Mouse (Mus musculus): ENCODE measurements at regions not wholly inside any gene's neighbourhood (a gene's known extent, or its start where the extent isn't known, plus 50 kb on each side); places are given as distances from the start of the nearest gene placed in this dataset.

- H3K4me2 ChIP-seq: no peak overlapping the region
- H3K27ac ChIP-seq: no peak overlapping the region
- H3K9me3 ChIP-seq: no peaks in the 10 kb centered on the region
- H3K27me3 ChIP-seq: no peaks in the 10 kb centered on the region
- 59% methylated on average over 12 of the region's 12 CpGs for WGBS
- peaks cover 19% of the 10 kb centered on the region for H3K4me1 ChIP-seq
- H3K9ac ChIP-seq: no peak overlapping the region
- H3K4me3 ChIP-seq: no peak overlapping the region
- no peaks in the 10 kb centered on the region for H3K36me3 ChIP-seq
- no peak for ATAC-seq (ENCODE audit: insufficient number of reproducible peaks, insufficient read depth, low FRiP score, low TSS enrichment, low read depth)
Observed at GRCm38 (mm10) chr14:31929161-31929707, 98.8 kb upstream of the Ankrd28 start.

GRCm38 (mm10) chr14:31930367-31930766 is 98.4 kb upstream of the Galnt15 start:
- no peaks in the 10 kb centered on the region for H3K9me3 ChIP-seq
- H3K4me2 ChIP-seq: no peak overlapping the region
- no peak for ATAC-seq (ENCODE audit: insufficient number of reproducible peaks, insufficient read depth, low FRiP score, low TSS enrichment, low read depth)
- H3K36me3 ChIP-seq: no peaks in the 10 kb centered on the region
- H3K4me1 ChIP-seq: peaks cover 24% of the 10 kb centered on the region
- no peak overlapping the region for H3K9ac ChIP-seq
- no peak overlapping the region for H3K27ac ChIP-seq
- 66% methylated on average over 9 of the region's 9 CpGs for WGBS
- H3K4me3 ChIP-seq: no peak overlapping the region
- no peaks in the 10 kb centered on the region for H3K27me3 ChIP-seq

- Histone ChIP-seq H3K27me3 (no peaks in the 10 kb centered on the region), H3K9ac (no peak overlapping the region), H3K9me3 (no peaks in the 10 kb centered on the region), H3K4me2 (no peak overlapping the region), H3K4me3 (no peak overlapping the region), H3K27ac (no peak overlapping the region), H3K36me3 (no peaks in the 10 kb centered on the region), H3K4me1 (peaks cover 24% of the 10 kb centered on the region)
- WGBS: 86% methylated on average over 5 of the region's 5 CpGs
- ATAC-seq (ENCODE audit: insufficient number of reproducible peaks, insufficient read depth, low FRiP score, low TSS enrichment, low read depth): no peak
Observed at GRCm38 (mm10) chr14:31931971-31932370, 96.8 kb upstream of the Galnt15 start.

DNA sequence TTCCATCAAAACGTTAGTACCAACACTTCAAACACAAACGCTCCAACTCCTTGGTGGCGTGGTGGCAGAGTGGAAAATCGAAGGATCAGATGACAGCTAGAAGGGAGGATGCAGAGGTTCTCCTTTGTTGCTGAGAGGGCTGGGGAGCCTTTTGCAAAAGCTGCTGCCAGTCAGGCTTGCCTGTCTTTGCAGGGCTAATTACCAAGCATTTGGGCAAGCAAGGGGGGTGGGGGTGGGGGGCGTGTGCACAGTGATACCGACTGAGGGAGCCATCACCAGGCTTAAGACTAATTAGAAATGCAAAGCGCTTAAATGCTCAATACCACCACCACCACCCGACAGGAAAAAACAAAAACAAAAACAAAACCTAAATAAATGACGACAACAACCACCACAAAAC is 95.3 kb upstream of the Galnt15 start:
- Histone ChIP-seq H3K27me3 (no peaks in the 10 kb centered on the region), H3K4me1 (peaks cover 24% of the 10 kb centered on the region), H3K36me3 (no peaks in the 10 kb centered on the region), H3K9ac (peak overlapping the region; percentile 70), H3K4me3 (peak overlapping the region; percentile 41), H3K27ac (peak overlapping the region; percentile 78), H3K4me2 (peak overlapping the region; percentile 63), H3K9me3 (no peaks in the 10 kb centered on the region)
- WGBS: under 1% methylated on average over 9 of the region's 9 CpGs
- 0 out of 2 replicates have a peak, but pooled peaks have one; percentile 23 for ATAC-seq (ENCODE audit: insufficient number of reproducible peaks, insufficient read depth, low FRiP score, low TSS enrichment, low read depth)

- H3K4me1 ChIP-seq: peaks cover 24% of the 10 kb centered on the region
- peak overlapping the region; percentile 78 for H3K27ac ChIP-seq
- H3K9me3 ChIP-seq: no peaks in the 10 kb centered on the region
- WGBS: 2% methylated on average over 13 of the region's 13 CpGs
- ATAC-seq (ENCODE audit: insufficient number of reproducible peaks, insufficient read depth, low FRiP score, low TSS enrichment, low read depth): peak; percentile 74
- no peaks in the 10 kb centered on the region for H3K27me3 ChIP-seq
- H3K36me3 ChIP-seq: no peaks in the 10 kb centered on the region
- H3K9ac ChIP-seq: peak overlapping the region; percentile 70
- H3K4me2 ChIP-seq: peak overlapping the region; percentile 63
- H3K4me3 ChIP-seq: peak overlapping the region; percentile 41
Observed at GRCm38 (mm10) chr14:31933841-31934271, 94.9 kb upstream of the Galnt15 start.

DNA sequence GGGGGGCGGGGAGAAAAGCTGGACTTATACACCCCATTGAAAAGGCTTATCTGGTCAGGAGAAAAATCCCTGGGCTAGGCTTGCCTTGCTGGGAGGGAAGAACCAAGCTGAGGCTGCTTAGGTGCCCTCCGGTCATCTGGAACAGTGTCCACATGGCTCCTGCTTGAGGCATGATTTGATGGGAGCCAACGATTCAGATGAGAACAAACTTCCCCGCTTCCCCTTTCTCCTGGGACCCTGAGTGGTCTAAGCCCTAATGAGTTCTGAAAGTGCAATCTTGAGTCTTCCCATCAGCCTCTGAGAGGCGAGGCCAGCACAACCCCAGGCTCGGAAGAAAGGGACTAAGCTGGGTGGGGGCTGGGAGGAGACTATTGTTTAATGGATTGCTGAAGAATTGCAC is 94.5 kb upstream of the Galnt15 start:
- H3K4me1 ChIP-seq: peaks cover 24% of the 10 kb centered on the region
- H3K9me3 ChIP-seq: no peaks in the 10 kb centered on the region
- H3K4me2 ChIP-seq: peak overlapping the region; percentile 63
- H3K4me3 ChIP-seq: peak overlapping the region; percentile 41
- H3K27ac ChIP-seq: peak overlapping the region; percentile 78
- no peaks in the 10 kb centered on the region for H3K27me3 ChIP-seq
- under 1% methylated on average over 6 of the region's 6 CpGs for WGBS
- no peaks in the 10 kb centered on the region for H3K36me3 ChIP-seq
- ATAC-seq (ENCODE audit: insufficient number of reproducible peaks, insufficient read depth, low FRiP score, low TSS enrichment, low read depth): peak; percentile 16; the same call in 1 of the 2 replicates
- peak overlapping the region; percentile 70 for H3K9ac ChIP-seq

DNA sequence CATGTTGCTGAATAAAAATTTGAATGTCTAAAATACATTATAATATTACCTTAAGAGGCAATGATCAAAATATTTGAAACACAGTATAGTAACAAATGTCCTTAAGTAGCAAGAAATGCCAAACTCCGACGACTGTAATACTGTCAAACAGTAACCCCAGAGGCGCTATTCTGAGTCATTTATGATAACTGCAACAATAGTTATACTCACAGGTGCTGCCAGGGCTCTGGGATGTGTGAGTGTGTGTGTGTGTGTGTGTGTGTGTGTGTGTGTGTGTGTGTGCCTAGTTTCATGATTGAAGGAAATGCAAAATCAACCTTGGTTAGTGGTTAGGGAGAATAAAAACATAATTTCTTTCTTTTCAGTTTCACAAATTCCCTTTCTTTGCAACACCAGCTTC is 94.0 kb upstream of the Galnt15 start:
- Histone ChIP-seq H3K4me3 (peak overlapping the region; percentile 41; the same call in 1 of the 2 replicates), H3K9me3 (no peaks in the 10 kb centered on the region), H3K27ac (peak overlapping the region; percentile 78), H3K4me1 (peaks cover 20% of the 10 kb centered on the region), H3K4me2 (peak overlapping the region; percentile 63), H3K36me3 (no peaks in the 10 kb centered on the region), H3K27me3 (no peaks in the 10 kb centered on the region), H3K9ac (no peak overlapping the region)
- WGBS: 8% methylated on average over 3 of the region's 3 CpGs
- no peak for ATAC-seq (ENCODE audit: insufficient number of reproducible peaks, insufficient read depth, low FRiP score, low TSS enrichment, low read depth)

DNA sequence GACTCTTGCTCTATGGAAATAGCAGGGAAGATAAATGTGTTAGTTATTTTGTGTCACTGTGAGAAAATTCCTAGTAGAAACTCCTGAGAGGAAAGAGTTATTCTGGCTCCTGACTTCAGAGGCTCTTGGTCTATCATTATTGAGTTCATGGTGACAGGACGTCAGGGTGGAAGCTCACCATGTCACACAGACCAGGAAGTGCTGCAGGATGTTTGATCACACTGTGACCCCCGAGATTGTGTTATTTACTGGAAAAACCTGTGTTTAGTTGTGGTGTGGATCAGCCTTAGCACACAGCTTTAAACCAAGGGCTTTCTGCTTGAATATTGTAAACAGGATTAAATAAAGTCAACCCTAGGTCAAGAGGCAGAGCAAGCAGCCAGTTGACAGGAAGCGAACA is 93.4 kb upstream of the Galnt15 start:
- Histone ChIP-seq H3K4me2 (no peak overlapping the region), H3K4me3 (no peak overlapping the region), H3K36me3 (no peaks in the 10 kb centered on the region), H3K27ac (no peak overlapping the region), H3K9ac (no peak overlapping the region), H3K9me3 (no peaks in the 10 kb centered on the region), H3K4me1 (peaks cover 15% of the 10 kb centered on the region), H3K27me3 (no peaks in the 10 kb centered on the region)
- 44% methylated on average over 3 of the region's 3 CpGs for WGBS
- ATAC-seq (ENCODE audit: insufficient number of reproducible peaks, insufficient read depth, low FRiP score, low TSS enrichment, low read depth): no peak

DNA sequence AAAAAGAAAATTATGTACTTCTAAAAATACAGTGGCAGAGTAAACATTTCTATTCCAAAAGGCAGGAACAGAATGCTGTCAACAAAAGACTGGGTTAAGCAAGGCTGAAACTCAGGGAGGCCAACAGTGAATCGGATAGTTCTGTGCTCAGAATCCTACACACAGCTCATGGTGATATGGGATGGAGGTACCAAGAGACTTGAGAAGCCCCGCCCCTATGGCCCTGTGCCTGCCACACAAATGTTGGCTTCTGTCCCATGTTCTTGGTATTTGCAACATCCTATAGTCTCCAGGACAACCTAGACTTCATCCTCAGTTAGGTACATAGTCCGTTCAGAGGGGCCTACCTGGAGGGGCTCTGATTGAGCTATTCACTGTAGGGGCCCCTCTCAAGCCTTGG is 92.2 kb upstream of the Galnt15 start:
- Histone ChIP-seq H3K4me1 (peaks cover 11% of the 10 kb centered on the region), H3K4me2 (no peak overlapping the region), H3K27ac (no peak overlapping the region), H3K27me3 (no peaks in the 10 kb centered on the region), H3K9ac (no peak overlapping the region), H3K9me3 (no peaks in the 10 kb centered on the region), H3K4me3 (no peak overlapping the region), H3K36me3 (no peaks in the 10 kb centered on the region)
- ATAC-seq (ENCODE audit: insufficient number of reproducible peaks, insufficient read depth, low FRiP score, low TSS enrichment, low read depth): no peak
- 89% methylated on average over 3 of the region's 3 CpGs for WGBS

- no peaks in the 10 kb centered on the region for H3K36me3 ChIP-seq
- 83% methylated on average over 6 of the region's 6 CpGs for WGBS
- no peaks in the 10 kb centered on the region for H3K9me3 ChIP-seq
- no peak overlapping the region for H3K9ac ChIP-seq
- H3K27me3 ChIP-seq: no peaks in the 10 kb centered on the region
- H3K4me3 ChIP-seq: no peak overlapping the region
- H3K27ac ChIP-seq: no peak overlapping the region
- no peak overlapping the region for H3K4me2 ChIP-seq
- ATAC-seq (ENCODE audit: insufficient number of reproducible peaks, insufficient read depth, low FRiP score, low TSS enrichment, low read depth): no peak
- peaks cover 8% of the 10 kb centered on the region for H3K4me1 ChIP-seq
Observed at GRCm38 (mm10) chr14:31940900-31941299, 87.9 kb upstream of the Galnt15 start.

- H3K4me1 ChIP-seq: peaks cover 11% of the 10 kb centered on the region
- H3K9ac ChIP-seq: no peak overlapping the region
- no peaks in the 10 kb centered on the region for H3K9me3 ChIP-seq
- H3K4me2 ChIP-seq: no peak overlapping the region
- no peak for ATAC-seq (ENCODE audit: insufficient number of reproducible peaks, insufficient read depth, low FRiP score, low TSS enrichment, low read depth)
- H3K27ac ChIP-seq: no peak overlapping the region
- WGBS: 67% methylated on average over 3 of the region's 3 CpGs
- H3K36me3 ChIP-seq: no peaks in the 10 kb centered on the region
- no peaks in the 10 kb centered on the region for H3K27me3 ChIP-seq
- no peak overlapping the region for H3K4me3 ChIP-seq
Observed at GRCm38 (mm10) chr14:31942266-31942960, 86.4 kb upstream of the Galnt15 start.

DNA sequence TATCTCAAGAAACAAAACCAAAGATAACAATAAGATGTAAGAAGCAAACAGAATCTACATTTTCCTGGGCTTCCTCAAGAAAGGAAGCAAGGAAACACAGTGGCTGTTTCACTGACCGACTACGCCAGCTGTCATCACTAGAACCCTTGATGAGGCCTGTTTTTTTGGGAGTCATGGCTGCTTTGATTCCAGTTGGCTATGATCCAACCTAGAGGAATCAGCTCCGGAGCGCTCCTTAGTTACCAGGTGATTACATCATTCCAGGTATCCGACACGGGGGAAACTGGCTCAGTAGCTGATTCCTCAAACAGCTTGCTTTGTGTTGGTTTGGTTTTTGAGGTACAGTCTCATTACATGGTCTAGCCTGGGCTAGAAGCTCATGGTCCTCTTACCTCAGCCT is 84.1 kb upstream of the Galnt15 start:
- no peak for ATAC-seq (ENCODE audit: insufficient number of reproducible peaks, insufficient read depth, low FRiP score, low TSS enrichment, low read depth)

More for the DNA sequence above, 84.1 kb upstream of the Galnt15 start:
- Histone ChIP-seq H3K4me3 (no peak overlapping the region), H3K4me2 (no peak overlapping the region), H3K4me1 (peaks cover 11% of the 10 kb centered on the region), H3K9ac (no peak overlapping the region), H3K36me3 (no peaks in the 10 kb centered on the region), H3K27ac (no peak overlapping the region), H3K27me3 (no peaks in the 10 kb centered on the region), H3K9me3 (no peaks in the 10 kb centered on the region)
- 71% methylated on average over 6 of the region's 6 CpGs for WGBS
